Mouse (Mus musculus): ENCODE data around the gene Olfr703. TPM values are rescaled to one million over a fixed set of nuclear protein-coding genes. Genes with fewer than 3 reads are reported as not detected.

Olfr703 gene
- total RNA-seq (2014; rRNA removed; ENCODE audit: low replicate concordance) = not detected in 2 replicates
- not detected in 2 replicates for polyA plus RNA-seq (2015; fragmentation: Nextera tagmentation; extraction: Ambion mirVana)

GRCm38 (mm10) chr7:106843060-106843459 lies at the start of gene Olfr703:
Olfr703 (plus strand) TSS chr7:106843360.
- no peak within 1 kb of the TSS for H3K4me2 ChIP-seq (ENCODE audit: low read depth, low read length)
- no peaks in the 10 kb centered on the region for H3K36me3 ChIP-seq (replicated peaks; ENCODE audit: control insufficient read depth, insufficient read depth, low read length)
- H3K9me3 ChIP-seq (replicated peaks; ENCODE audit: control insufficient read depth, low read length) = no peaks in the 10 kb centered on the region
- no peak within 1 kb of the TSS for H3K27ac ChIP-seq (ENCODE audit: low read depth)
- no peak for DNase-seq (ENCODE audit: low spot score)
- no peaks in the 10 kb centered on the region for H3K27me3 ChIP-seq (ENCODE audit: control insufficient read depth, insufficient read depth, low read length)
- H3K9ac ChIP-seq (replicated peaks; ENCODE audit: low read depth, low read length) = no peak within 1 kb of the TSS
- no peak for TF ChIP-seq CTCF (IDR thresholded peaks at IDR 0.05; ENCODE audit: low read depth)
- no peak for TF ChIP-seq EP300 (IDR thresholded peaks at IDR 0.05; ENCODE audit: low read depth)
- no peaks in the 10 kb centered on the region for H3K4me1 ChIP-seq (ENCODE audit: control insufficient read depth, insufficient read depth)
- ATAC-seq (ENCODE audit: insufficient read depth, low read depth) = no peak
- H3K4me3 ChIP-seq (ENCODE audit: low read depth, low read length) = no peak within 1 kb of the TSS
- 51% methylated on average over 2 of the region's 2 CpGs for WGBS

- DNase-seq (ENCODE audit: low spot score) = no peak
- H3K9ac ChIP-seq (replicated peaks; ENCODE audit: low read depth, low read length) = no peak within 1 kb of the TSS
- no peak within 1 kb of the TSS for H3K27ac ChIP-seq (ENCODE audit: low read depth)
- H3K9me3 ChIP-seq (replicated peaks; ENCODE audit: control insufficient read depth, low read length) = no peaks in the 10 kb centered on the region
- no peaks in the 10 kb centered on the region for H3K27me3 ChIP-seq (ENCODE audit: control insufficient read depth, insufficient read depth, low read length)
- TF ChIP-seq EP300 (IDR thresholded peaks at IDR 0.05; ENCODE audit: low read depth) = no peak
- no peak for TF ChIP-seq CTCF (IDR thresholded peaks at IDR 0.05; ENCODE audit: low read depth)
- H3K4me2 ChIP-seq (ENCODE audit: low read depth, low read length) = no peak within 1 kb of the TSS
- no peaks in the 10 kb centered on the region for H3K4me1 ChIP-seq (ENCODE audit: control insufficient read depth, insufficient read depth)
- no peak for ATAC-seq (ENCODE audit: insufficient read depth, low read depth)
- no peak within 1 kb of the TSS for H3K4me3 ChIP-seq (ENCODE audit: low read depth, low read length)
- no peaks in the 10 kb centered on the region for H3K36me3 ChIP-seq (replicated peaks; ENCODE audit: control insufficient read depth, insufficient read depth, low read length)
- WGBS = 77% methylated on average over 1 of the region's 1 CpGs
These were observed 34.4 kb upstream of the Olfr703 start, which contains the start of gene Olfr700 for GRCm38 (mm10) chr7:106808734-106809133. Olfr700 (minus strand) TSS chr7:106808834.

GRCm38 (mm10) chr7:106813829-106814228 lies 29.3 kb upstream of the Olfr703 start, which contains the start of gene Olfr701:
Olfr701 (plus strand) TSS chr7:106814129.
- Histone ChIP-seq H3K9me3 (replicated peaks; ENCODE audit: control insufficient read depth, low read length) (no peaks in the 10 kb centered on the region), H3K27me3 (ENCODE audit: control insufficient read depth, insufficient read depth, low read length) (no peaks in the 10 kb centered on the region), H3K4me3 (ENCODE audit: low read depth, low read length) (no peak within 1 kb of the TSS), H3K4me2 (ENCODE audit: low read depth, low read length) (no peak within 1 kb of the TSS), H3K4me1 (ENCODE audit: control insufficient read depth, insufficient read depth) (no peaks in the 10 kb centered on the region), H3K9ac (replicated peaks; ENCODE audit: low read depth, low read length) (no peak within 1 kb of the TSS), H3K27ac (ENCODE audit: low read depth) (no peak within 1 kb of the TSS), H3K36me3 (replicated peaks; ENCODE audit: control insufficient read depth, insufficient read depth, low read length) (no peaks in the 10 kb centered on the region)
- 52% methylated on average over 2 of the region's 2 CpGs for WGBS
- ATAC-seq (ENCODE audit: insufficient read depth, low read depth) = no peak
- no peak for DNase-seq (ENCODE audit: low spot score)
- no peak for TF ChIP-seq CTCF (IDR thresholded peaks at IDR 0.05; ENCODE audit: low read depth)
- TF ChIP-seq EP300 (IDR thresholded peaks at IDR 0.05; ENCODE audit: low read depth) = no peak

GRCm38 (mm10) chr7:106815775-106816174 lies 27.4 kb upstream of the Olfr703 start:
- no peaks in the 10 kb centered on the region for H3K36me3 ChIP-seq (replicated peaks; ENCODE audit: control insufficient read depth, insufficient read depth, low read length)
- H3K4me2 ChIP-seq (ENCODE audit: low read depth, low read length) = no peak overlapping the region
- no peak overlapping the region for H3K9ac ChIP-seq (replicated peaks; ENCODE audit: low read depth, low read length)
- H3K4me3 ChIP-seq (ENCODE audit: low read depth, low read length) = no peak overlapping the region
- H3K27me3 ChIP-seq (ENCODE audit: control insufficient read depth, insufficient read depth, low read length) = no peaks in the 10 kb centered on the region
- DNase-seq (ENCODE audit: low spot score) = no peak
- no peaks in the 10 kb centered on the region for H3K9me3 ChIP-seq (replicated peaks; ENCODE audit: control insufficient read depth, low read length)
- no peak for ATAC-seq (ENCODE audit: insufficient read depth, low read depth)
- no peak overlapping the region for H3K27ac ChIP-seq (ENCODE audit: low read depth)
- TF ChIP-seq EP300 (IDR thresholded peaks at IDR 0.05; ENCODE audit: low read depth) (no peak), CTCF (IDR thresholded peaks at IDR 0.05; ENCODE audit: low read depth) (no peak)
- 32% methylated on average over 2 of the region's 2 CpGs for WGBS
- no peaks in the 10 kb centered on the region for H3K4me1 ChIP-seq (ENCODE audit: control insufficient read depth, insufficient read depth)

- no peaks in the 10 kb centered on the region for H3K36me3 ChIP-seq (replicated peaks; ENCODE audit: control insufficient read depth, insufficient read depth, low read length)
- H3K9me3 ChIP-seq (replicated peaks; ENCODE audit: control insufficient read depth, low read length) = no peaks in the 10 kb centered on the region
- no peaks in the 10 kb centered on the region for H3K4me1 ChIP-seq (ENCODE audit: control insufficient read depth, insufficient read depth)
- no peak for ATAC-seq (ENCODE audit: insufficient read depth, low read depth)
- no peaks in the 10 kb centered on the region for H3K27me3 ChIP-seq (ENCODE audit: control insufficient read depth, insufficient read depth, low read length)
- no peak overlapping the region for H3K4me3 ChIP-seq (ENCODE audit: low read depth, low read length)
- H3K4me2 ChIP-seq (ENCODE audit: low read depth, low read length) = no peak overlapping the region
- no peak overlapping the region for H3K27ac ChIP-seq (ENCODE audit: low read depth)
- TF ChIP-seq EP300 (IDR thresholded peaks at IDR 0.05; ENCODE audit: low read depth) (no peak), CTCF (IDR thresholded peaks at IDR 0.05; ENCODE audit: low read depth) (no peak)
- H3K9ac ChIP-seq (replicated peaks; ENCODE audit: low read depth, low read length) = no peak overlapping the region
- no peak for DNase-seq (ENCODE audit: low spot score)
These were observed 24.7 kb upstream of the Olfr703 start for GRCm38 (mm10) chr7:106818414-106818813.

- DNase-seq (ENCODE audit: low spot score) (no peak), ATAC-seq (ENCODE audit: insufficient read depth, low read depth) (no peak)
- no peak for TF ChIP-seq CTCF (IDR thresholded peaks at IDR 0.05; ENCODE audit: low read depth)
- TF ChIP-seq EP300 (IDR thresholded peaks at IDR 0.05; ENCODE audit: low read depth) = no peak
- H3K4me2 ChIP-seq (ENCODE audit: low read depth, low read length) = no peak within 1 kb of the TSS
- H3K36me3 ChIP-seq (replicated peaks; ENCODE audit: control insufficient read depth, insufficient read depth, low read length) = no peaks in the 10 kb centered on the region
- H3K27ac ChIP-seq (ENCODE audit: low read depth) = no peak within 1 kb of the TSS
- H3K4me3 ChIP-seq (ENCODE audit: low read depth, low read length) = no peak within 1 kb of the TSS
- no peaks in the 10 kb centered on the region for H3K9me3 ChIP-seq (replicated peaks; ENCODE audit: control insufficient read depth, low read length)
- H3K9ac ChIP-seq (replicated peaks; ENCODE audit: low read depth, low read length) = no peak within 1 kb of the TSS
- H3K4me1 ChIP-seq (ENCODE audit: control insufficient read depth, insufficient read depth) = no peaks in the 10 kb centered on the region
- no peaks in the 10 kb centered on the region for H3K27me3 ChIP-seq (ENCODE audit: control insufficient read depth, insufficient read depth, low read length)
These were observed 9.4 kb upstream of the Olfr703 start, which contains the start of gene Olfr702 for GRCm38 (mm10) chr7:106833793-106834192. Olfr702 (minus strand) TSS chr7:106833893.

Data from heart, postnatal 0 days (tissue).